Mouse (Mus musculus) E14TG2a.4 (cell line): ENCODE measurements around the gene Dnah2.

ENCODE experiments used
- CTCF ChIP-seq: conservative IDR thresholded peaks from 2 replicates; pipeline ENCODE4 v1.5.1; 2014; ENCODE audit warnings: low read length
- POU5F1 ChIP-seq: IDR thresholded peaks from 2 replicates; pipeline ENCODE4 v1.6.1; 2014; ENCODE audit warnings: low read length, borderline replicate concordance

GRCm38 (mm10) chr11:69564391-69564790, 15.5 kb upstream of the Dnah2 start:
- TF ChIP-seq CTCF: no peak
- TF ChIP-seq POU5F1: no peak
